Mouse (Mus musculus) olfactory bulb, adult 2 months (tissue): Measurements from ENCODE around the gene Btnl1. TPM values are rescaled to one million over a fixed set of nuclear protein-coding genes. Genes with fewer than 3 reads are reported as not detected.

Experiments used
- H3K27ac ChIP-seq: fragments of 200-500 bp; 2 replicates; pipeline ENCODE4 v1.5.1; 2012; ENCODE audit warnings: low read depth, low read length; ENCODE audit not compliant: insufficient read depth
- H3K4me1 ChIP-seq: fragments of 200-500 bp; 2 replicates; pipeline ENCODE4 v1.6.1; 2012; ENCODE audit warnings: low read length; ENCODE audit not compliant: control insufficient read depth, insufficient read depth
- H3K4me3 ChIP-seq: fragments of 200-500 bp; 2 replicates; pipeline ENCODE4 v1.5.1; 2012; ENCODE audit warnings: mild to moderate bottlenecking, low read depth, low read length, moderate library complexity; ENCODE audit not compliant: insufficient read depth
- CTCF ChIP-seq: fragments of 200-500 bp; IDR thresholded peaks from 2 replicates; pipeline ENCODE4 v1.5.1; 2012; ENCODE audit warnings: low read depth, mild to moderate bottlenecking, low read length, moderate library complexity; ENCODE audit not compliant: insufficient read depth
- POLR2A ChIP-seq: fragments of 200-500 bp; IDR thresholded peaks from 2 replicates; pipeline ENCODE4 v1.6.1; 2012; ENCODE audit warnings: mild to moderate bottlenecking, low read depth, low read length, moderate library complexity; ENCODE audit not compliant: insufficient read depth
- WGBS: fragments of 180-500 bp; shearing (Covaris S2); methylation state at CpG from one replicate; pipeline ENCODE4 v1.1.7; 2018; 5-methylcytosine and 5-hydroxymethylcytosine counted together
- polyA plus RNA-seq: library from polyadenylated mRNA; stranded (reverse); fragments of >200 nt; gene quantifications from 2 replicates; pipeline ENCODE4 v1.2.4, GENCODE M21; 2012; ENCODE audit warnings: low replicate concordance; ENCODE audit not compliant: missing spikeins, insufficient read depth, insufficient read length

Gene Btnl1
- polyA plus RNA-seq, 1 experiment: not detected

GRCm38 (mm10) chr17:34354539-34354938 is 22.4 kb upstream of the Btnl1 start, which contains the start of gene Btnl2:
Gene Btnl2 (plus strand): TSS chr17:34354822.
- Histone ChIP-seq H3K4me1 (no peaks in the 10 kb centered on the region), H3K4me3 (no peak within 1 kb of the TSS), H3K27ac (no peak within 1 kb of the TSS)
- 89% methylated on average over 5 of the region's 5 CpGs for WGBS
- TF ChIP-seq POLR2A (no peak), CTCF (no peak)

- Histone ChIP-seq H3K4me1 (no peaks in the 10 kb centered on the region), H3K27ac (no peak overlapping the region), H3K4me3 (no peak overlapping the region)
- TF ChIP-seq CTCF: no peak
- no peak for TF ChIP-seq POLR2A
- 90% methylated on average over 1 of the region's 1 CpGs for WGBS
Measured at GRCm38 (mm10) chr17:34354940-34355339, 22.0 kb upstream of the Btnl1 start.

- WGBS: 76% methylated on average over 15 of the region's 15 CpGs
- no peak overlapping the region for H3K27ac ChIP-seq
- H3K4me3 ChIP-seq: no peak overlapping the region
- H3K4me1 ChIP-seq: no peaks in the 10 kb centered on the region
- no peak for TF ChIP-seq CTCF
- TF ChIP-seq POLR2A: no peak
Measured at GRCm38 (mm10) chr17:34362954-34363546, 13.9 kb upstream of the Btnl1 start.

GRCm38 (mm10) chr17:34363676-34364310 is 13.1 kb upstream of the Btnl1 start:
- Histone ChIP-seq H3K4me3 (no peak overlapping the region), H3K27ac (no peak overlapping the region), H3K4me1 (no peaks in the 10 kb centered on the region)
- whole genome bisulfite sequencing: 85% methylated on average over 3 of the region's 3 CpGs
- TF ChIP-seq POLR2A: no peak
- no peak for TF ChIP-seq CTCF

- 75% methylated on average over 10 of the region's 10 CpGs for WGBS
- Histone ChIP-seq H3K4me1 (no peaks in the 10 kb centered on the region), H3K4me3 (no peak overlapping the region), H3K27ac (no peak overlapping the region)
- TF ChIP-seq POLR2A: no peak
- TF ChIP-seq CTCF: no peak
Measured at GRCm38 (mm10) chr17:34365031-34365430, 11.9 kb upstream of the Btnl1 start.

GRCm38 (mm10) chr17:34370563-34370962 is 6.4 kb upstream of the Btnl1 start:
- Histone ChIP-seq H3K4me1 (no peaks in the 10 kb centered on the region), H3K4me3 (no peak overlapping the region), H3K27ac (no peak overlapping the region)
- TF ChIP-seq POLR2A: no peak
- no peak for TF ChIP-seq CTCF
- 83% methylated on average over 4 of the region's 4 CpGs for WGBS

- TF ChIP-seq CTCF: no peak
- TF ChIP-seq POLR2A: no peak
Measured at GRCm38 (mm10) chr17:34373055-34373709, 3.8 kb upstream of the Btnl1 start.

GRCm38 (mm10) chr17:34377450-34378209 is 698 bp downstream of the Btnl1 start:
- 53% methylated on average over 6 of the region's 6 CpGs for WGBS
- Histone ChIP-seq H3K27ac (no peak overlapping the region), H3K4me3 (no peak overlapping the region), H3K4me1 (no peaks in the 10 kb centered on the region)
- TF ChIP-seq POLR2A (no peak), CTCF (no peak)

More at GRCm38 (mm10) chr17:34373055-34373709, 3.8 kb upstream of the Btnl1 start:
- WGBS: 81% methylated on average over 6 of the region's 6 CpGs
- Histone ChIP-seq H3K4me1 (no peaks in the 10 kb centered on the region), H3K27ac (no peak overlapping the region), H3K4me3 (no peak overlapping the region)

GRCm38 (mm10) chr17:34378716-34379115 is 1.8 kb downstream of the Btnl1 start:
- 64% methylated on average over 2 of the region's 2 CpGs for WGBS

More at GRCm38 (mm10) chr17:34378716-34379115, 1.8 kb downstream of the Btnl1 start:
- H3K4me3 ChIP-seq: no peak overlapping the region
- no peak overlapping the region for H3K27ac ChIP-seq
- TF ChIP-seq CTCF: no peak
- no peak for TF ChIP-seq POLR2A
- peaks cover under 1% of the 10 kb centered on the region; the same call in 1 of the 2 replicates for H3K4me1 ChIP-seq
